Mouse (Mus musculus) adrenal gland, postnatal 10 days (tissue): ENCODE results near the gene Zc3h8. TPM values are rescaled to one million over a fixed set of nuclear protein-coding genes. Genes with fewer than 3 reads are reported as not detected.

Source experiments
- DNase-seq: peaks from one replicate; pipeline ENCODE4 v3.0.0; 2021; ENCODE audit warnings: mixed read lengths
- long read RNA-seq, 2 experiments: library from polyadenylated mRNA; stranded (forward); transcript quantifications; one replicate each; pipeline ENCODE4 v2.0.0; 2021
- total RNA-seq, 2 experiments: library from RNA; stranded (reverse); gene quantifications; 2 replicates each; pipeline ENCODE4 v1.2.3; 2021

The Zc3h8 gene
- 1 to 10 TPM; 3.8 to 4.7 TPM for total RNA-seq
- long read RNA-seq, experiment 1, transcript Zc3h8-201 (9 exons, 1,624 nt): major isoform, 5 of 7 reads
- long read RNA-seq, experiment 1, partial matches to known transcripts: 2 of 7 reads
- long read RNA-seq, experiment 1, other reads (novel, unspliced or antisense): 0 of 7 reads
- long read RNA-seq, experiment 2, partial matches to known transcripts: 2 of 5 reads
- long read RNA-seq, experiment 2, other reads (novel, unspliced or antisense): 2 of 5 reads

DNA sequence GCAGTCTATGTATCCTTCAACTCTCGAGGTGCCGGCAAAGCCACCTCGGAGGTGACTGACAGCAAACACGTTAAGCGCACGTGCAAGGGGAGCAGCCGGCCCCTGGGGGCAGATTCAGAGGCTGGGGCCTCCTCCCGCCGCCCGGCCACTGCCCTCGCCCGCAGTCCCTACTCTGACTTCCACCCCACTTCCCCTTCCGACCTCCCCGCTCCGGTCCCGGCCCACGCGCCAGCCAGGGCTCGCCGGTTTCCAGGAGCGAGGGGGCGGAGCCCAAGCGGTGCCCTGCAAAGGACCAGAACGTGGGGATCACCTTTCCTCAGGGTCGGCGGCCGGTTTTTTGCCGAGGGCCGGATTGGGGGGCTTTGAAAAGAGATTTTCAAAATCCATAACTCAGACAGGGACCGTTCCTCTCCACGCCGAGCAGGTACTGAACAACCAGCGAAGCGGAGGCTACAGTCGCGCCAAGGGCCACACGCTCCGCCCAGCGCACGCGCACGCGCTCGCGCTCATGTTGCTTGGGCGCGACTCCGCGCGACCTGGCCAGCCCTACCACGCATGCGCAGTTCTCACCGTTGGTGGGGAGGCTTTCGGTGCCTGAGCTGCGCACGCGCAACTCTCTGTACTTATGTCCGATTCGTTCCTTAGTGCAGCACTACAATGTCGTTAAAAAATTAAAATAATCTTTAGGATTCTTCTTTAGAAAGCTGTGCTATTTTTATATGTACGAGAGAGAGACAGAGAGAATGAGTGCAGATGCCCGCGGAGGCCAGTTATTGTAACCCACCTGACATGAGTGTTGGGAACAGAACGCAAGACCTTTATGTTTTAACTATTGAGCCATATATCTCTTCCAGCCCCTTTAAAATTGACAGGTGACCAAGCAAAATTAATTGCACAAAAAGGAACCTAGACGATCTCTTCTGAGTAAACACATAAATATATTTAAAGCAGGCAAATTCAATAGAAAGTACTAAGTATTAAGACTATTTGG is at the start of gene Zc3h8:
Gene Zc3h8 (minus strand): TSS at position 540 of the 991 bp plus-strand sequence.
- peak; percentile 98 for DNase-seq

DNA sequence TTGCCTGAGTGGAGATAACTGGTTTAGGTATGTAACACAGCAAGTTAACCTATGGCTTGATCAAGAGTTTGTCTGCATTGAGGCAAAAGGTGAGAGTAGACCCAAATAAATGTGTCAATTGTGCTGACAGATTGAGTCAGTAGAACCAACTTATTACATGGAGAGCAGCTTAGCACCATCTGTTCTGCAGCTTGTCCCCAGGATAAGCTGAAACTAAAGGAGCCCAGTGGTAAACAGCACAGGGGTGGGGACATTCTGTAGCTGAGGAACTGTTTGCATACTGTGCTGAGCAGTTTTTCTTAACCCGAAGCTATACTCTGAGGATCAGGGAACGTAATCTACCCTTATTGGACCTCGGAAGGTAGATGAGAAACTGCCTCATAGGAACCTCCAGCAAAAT is 40.9 kb upstream of the Zc3h8 start:
- DNase-seq: no peak

DNA sequence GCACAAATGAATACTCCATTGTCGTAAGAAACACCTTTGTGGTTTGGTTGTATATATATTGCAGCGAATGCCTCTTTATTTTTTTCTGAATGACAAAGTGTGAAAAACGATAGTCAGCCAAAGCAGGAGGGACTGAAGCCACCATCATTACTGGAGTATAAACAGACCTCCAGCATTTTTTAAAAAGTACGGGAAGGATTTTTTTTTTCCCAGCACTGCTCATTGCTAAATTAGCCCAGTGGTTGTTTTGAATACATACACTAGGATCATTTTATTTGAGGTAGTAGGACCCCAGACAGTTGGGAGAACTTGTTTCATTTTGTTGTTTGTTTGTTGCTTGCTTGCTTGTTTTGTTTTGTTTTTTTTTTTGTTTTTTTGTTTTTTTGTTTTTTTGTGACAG is 31.7 kb upstream of the Zc3h8 start:
- DNase-seq: no peak

DNA sequence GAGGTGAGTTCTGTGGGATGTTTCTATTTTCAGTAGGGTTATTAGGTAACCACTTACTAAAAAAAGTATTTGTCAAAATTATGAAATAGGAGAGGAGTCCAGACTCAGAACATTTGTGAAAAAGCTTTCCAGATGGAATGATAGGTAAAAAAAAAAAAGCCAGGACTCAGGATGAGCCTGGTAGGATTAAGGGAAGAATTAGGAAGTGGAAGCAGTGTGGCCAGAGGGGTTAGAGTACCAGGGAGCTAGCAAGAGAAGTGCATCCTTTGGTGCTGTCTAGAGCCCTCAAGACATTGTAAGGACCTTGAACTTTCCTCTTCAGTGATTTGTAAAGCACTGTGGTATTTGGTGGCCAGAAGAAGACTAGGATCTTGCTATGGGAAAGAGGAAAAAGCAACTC is 28.4 kb upstream of the Zc3h8 start:
- no peak for DNase-seq

DNA sequence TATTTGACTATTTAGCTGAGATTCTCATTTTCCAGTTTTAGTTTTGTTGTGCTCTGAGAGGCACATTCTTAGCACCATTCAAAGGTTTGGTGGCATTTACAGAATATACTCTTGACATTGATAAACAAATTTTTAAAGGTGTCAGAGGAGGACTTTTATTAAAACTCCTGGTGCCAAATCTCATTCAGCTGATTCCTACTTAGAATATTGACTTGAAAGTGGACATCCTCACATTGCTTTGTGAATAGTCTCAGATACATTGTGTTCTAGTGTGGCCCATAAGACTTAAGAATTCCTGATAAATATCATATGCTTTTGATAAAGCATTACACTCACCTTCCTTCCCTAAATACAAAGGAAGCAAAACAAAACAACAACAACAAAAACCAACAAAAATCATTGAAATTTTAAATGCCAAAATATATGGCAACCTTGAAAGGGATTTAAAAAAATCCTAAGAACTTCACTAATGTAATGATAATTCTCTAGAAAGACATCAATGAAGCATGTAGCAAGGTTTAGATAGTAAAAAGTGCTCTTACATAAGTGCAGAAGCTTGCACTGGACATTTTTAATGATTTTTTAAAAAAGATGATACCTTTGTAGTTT is 24.7 kb upstream of the Zc3h8 start:
- DNase-seq: no peak

DNA sequence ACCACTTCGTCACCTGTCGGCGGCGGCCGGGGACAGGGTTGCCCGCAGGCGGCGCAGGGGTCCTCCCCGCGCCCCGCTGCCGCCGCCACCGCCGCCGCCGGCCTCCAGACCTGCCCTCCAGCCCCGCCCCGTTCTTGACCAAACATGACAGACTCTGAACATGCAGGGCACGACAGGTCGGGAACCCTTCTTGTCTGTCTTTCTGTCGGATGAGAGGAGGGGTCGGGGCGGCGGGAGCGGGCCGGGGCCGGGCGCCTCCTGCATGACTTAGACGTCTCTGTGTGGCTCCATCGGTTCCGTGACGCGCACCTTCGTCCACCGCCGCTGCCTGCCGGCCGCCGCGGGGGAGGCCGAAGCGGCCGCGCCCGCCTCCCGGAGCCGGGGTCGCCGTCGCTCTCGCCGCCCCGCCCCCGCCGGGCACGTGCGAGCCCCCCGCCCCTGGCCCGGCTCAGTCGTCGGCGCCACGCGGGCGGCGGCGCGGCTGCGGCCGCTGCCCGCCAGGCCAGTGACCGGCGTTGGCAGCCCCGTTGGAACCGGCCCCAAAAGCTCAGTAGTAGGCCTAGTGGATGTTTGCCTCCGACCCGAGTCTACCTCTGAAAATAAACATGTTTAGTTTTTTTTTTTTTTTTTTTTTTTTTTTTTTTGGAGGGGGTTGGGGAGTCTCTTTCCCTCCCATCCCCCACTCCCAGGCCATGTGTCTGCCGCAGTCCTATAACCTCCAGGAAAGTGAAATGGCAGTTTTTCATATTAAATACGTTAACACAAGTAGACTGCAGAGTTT is 24.0 kb upstream of the Zc3h8 start, which contains the start of gene Gm10762:
Gene Gm10762 (minus strand): TSS at position 65 of the 781 bp plus-strand sequence.
- DNase-seq: peak; percentile 87

DNA sequence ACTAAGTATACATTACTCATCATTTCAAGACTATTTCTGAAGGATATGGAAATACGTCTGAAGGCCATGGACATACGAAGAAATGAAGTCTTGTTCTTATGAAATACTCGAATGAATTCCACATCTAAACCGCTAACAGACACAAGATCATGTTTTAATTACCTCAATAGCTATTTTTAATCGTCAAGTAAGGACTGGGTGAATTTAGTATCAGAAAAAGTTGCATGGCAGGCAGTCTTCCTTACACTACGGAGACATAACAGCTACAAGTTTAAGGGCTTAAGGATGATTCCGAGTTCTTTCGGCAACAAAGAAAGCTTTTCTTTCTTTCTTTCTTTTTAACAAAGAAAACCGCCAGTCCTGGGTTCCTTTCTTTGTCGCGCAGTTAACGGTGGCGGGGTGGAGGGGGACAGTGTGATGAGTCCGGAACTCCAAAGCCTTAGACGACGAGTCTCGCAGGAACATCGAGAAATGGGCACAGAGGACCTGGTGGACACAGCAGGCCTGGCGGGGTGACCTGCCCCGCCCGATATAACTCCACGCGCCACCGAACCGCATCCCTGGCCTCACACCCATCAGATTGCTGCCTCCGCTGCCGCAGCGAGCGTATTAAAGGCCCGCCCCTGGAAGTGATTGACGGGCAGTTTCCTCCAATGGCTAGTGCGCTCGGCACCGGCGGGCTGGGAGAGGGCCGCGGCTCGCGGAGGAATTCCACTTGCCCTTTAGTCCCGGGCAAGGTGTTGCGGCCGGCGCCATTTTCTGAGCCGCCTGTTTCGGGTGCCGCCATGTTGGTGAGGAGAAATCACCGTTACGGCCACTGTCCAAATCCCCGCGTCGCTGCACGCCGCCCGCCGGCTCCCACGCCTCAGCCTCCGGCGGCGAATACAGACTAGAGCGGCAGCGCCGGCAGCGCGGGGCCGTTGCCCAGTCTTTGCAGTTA is 23.0 kb upstream of the Zc3h8 start, which contains the start of gene Zc3h6:
Gene Zc3h6 (plus strand): TSS at position 762 of the 940 bp plus-strand sequence.
- peak; percentile 99 for DNase-seq

DNA sequence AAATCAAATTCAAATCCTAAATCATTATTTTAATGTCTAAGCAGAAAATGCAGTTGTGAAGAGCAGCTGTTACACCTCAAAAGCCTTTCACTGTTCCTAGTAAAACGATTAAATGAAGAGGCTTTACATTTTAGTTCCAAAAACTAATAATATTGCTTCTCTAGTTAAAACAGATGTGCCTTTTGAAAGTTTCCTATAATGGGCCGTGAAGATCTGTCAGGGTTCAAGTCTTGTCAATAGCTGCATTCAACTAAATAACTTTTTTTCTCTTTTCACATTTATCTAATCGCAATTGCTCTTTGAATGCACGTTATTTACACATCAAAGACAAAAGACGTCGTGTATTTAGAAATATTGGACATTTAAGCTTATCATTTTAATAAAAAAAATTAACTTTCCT is 22.4 kb upstream of the Zc3h8 start:
- DNase-seq: no peak

DNA sequence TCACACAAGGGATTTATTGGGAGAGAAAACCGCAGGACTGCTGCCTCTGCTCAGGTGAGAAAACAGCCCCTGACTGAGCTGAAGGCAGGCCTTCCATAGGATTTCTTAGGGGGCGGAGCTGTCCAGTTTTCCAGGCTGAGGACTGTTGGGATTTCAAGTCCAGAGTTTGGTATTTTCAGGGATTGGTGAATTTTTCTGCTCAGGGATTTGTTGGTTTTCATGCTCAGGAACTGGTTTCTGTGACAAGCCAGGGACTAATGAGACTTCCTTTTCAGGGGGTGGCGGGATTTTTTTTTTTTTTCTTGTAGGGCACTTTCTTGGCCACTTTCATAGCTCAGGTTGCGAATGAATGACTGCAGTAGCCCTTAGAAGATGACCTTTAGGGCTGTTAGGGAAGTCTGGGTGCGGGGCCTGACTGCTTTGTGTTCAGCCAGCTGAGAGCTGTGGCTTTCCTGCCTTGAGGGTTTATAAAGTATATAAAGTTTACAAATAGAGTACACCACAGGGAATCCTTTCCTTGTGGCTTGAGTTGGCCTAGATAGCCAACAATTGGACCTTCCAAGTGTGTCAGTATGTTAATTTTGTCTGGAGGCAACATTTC is 21.7 kb upstream of the Zc3h8 start:
- no peak for DNase-seq

DNA sequence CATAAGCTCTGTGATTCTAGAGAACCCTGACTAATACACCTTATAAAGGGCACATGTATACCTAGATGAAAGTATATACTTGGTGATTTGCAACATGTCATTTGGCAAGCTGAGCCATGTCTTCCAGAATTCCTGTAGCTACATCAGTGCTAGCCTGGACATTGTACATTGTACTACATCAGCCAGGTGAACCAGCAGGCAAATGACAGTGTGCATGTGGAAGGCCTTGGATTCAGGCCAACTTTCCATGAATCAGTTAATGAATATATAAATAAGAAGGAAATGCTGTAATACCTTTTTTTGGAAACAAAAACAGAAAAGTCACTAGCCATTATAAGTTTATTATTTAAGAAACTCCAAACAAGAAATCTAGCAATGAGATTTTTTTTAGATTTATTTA is 10.3 kb upstream of the Zc3h8 start:
- no peak for DNase-seq

DNA sequence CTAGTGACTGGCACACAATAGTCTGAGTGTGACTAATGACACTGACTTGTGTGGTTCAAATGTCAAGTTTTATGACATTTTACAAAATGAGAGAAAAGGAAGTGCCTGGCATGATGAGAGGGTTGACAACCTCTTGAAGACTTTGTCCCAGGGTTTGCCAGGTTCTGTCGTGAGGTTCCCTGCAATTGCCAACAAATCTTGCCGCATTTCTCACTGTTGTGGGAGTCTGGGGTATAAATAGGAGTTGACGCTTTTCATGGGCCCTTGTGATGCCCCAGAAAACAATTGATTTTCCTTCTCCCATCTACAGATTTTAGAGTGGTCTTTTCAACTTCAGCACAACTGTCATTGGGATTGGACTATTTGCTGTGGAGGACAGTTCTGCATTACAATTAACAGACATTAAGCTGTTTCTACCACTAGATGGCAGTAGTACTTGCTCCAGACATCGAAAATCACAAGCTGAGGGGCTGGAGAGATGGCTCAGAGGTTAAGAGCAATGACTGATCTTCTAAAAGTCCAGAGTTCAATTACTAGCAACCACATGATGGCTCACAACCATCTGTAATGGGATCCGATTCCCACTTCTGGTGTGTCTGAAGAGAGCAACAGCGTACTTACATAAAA is 4.2 kb upstream of the Zc3h8 start:
- peak; percentile 22 for DNase-seq

DNA sequence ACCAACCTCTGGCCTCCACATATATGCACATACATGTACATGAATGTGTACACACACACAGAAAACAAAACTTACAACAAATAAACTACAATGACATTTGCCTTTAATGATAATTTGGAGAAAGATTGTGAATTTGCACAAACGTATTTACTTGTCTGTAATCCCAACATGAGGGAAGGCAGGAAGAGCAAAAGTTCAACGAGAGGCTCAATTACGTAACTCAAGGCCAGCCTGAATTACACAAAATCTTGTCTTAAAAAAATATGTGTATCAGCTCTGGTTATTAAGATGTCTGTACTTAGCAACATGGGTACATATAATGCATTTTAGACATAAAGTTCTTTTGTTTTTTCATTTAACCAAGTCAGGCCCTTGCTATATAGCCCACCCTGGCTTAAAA is 7.6 kb downstream of the Zc3h8 start:
- DNase-seq: no peak

DNA sequence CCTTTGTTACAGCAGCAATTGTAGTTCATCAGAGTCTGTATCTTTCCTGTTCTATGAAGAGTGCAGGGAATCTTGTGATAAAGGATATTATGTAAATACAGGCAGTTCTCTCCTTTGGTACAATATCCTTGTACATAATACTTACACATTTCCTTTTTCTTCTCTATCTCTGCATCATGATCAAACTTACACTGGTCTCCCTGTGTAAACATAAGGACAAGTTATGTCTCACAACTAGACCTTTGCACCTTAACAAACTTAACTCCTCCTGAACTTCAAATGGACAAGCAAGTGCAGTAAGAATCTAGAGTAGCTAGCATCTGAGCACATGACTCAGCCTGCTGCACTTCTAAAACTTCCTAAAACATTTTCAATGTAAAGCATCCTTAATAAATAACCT is 13.2 kb downstream of the Zc3h8 start:
- DNase-seq: no peak

DNA sequence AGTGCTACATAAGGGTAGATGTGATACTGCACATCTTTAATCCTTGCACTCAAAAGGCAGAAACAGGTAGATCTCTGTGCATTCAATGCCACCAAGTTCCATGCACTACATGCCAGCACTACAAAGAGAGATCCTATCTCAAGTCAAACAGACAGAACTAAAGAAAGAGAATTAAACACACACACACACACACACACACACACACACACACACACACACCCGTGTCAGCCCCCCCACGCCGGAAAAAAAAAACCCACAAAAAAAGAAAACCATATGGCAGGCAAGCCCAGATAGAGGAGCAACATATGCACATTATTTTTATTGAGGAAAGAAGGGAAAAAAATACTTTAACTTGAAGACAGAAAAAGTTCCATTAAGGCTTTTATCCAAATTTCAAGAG is 15.4 kb downstream of the Zc3h8 start:
- no peak for DNase-seq

DNA sequence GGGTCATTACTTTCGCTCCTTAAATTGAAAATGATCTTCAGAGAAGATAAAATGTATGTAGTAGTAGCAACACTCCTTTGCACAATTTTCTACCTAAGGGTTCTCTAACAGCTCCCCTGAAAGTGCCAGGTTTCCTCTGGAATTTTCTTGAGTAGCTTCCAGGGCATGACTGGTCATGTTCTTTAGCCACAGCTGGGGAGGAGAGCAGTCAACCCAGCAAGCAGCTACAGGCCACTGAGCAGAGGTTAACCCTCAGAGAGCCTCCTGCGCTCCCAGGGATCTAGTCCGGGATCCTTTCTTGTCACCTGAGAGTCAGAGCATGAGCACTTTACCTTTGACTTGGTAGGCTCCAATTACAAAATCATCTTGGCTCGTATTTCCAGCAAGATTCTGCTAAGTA is 19.1 kb downstream of the Zc3h8 start:
- DNase-seq: no peak

DNA sequence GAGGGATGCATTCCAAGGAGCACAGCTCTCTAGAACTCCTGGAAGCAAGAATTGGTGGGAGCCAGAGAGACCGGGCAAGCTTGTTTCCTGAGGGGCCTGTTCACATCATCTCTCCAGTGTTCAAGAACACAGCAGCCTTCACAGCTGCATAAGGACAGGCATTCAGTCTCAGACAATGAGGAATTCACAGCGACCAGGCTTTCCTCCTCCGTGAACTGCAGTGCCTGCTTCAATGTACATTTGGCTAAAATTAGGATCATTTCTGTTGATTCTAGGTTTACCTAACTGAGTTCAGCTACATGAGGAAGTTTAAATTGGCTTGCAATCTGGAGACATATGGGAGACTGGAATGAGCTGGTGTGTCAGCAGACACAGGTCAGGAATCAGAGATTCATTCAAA is 27.3 kb downstream of the Zc3h8 start:
- no peak for DNase-seq

DNA sequence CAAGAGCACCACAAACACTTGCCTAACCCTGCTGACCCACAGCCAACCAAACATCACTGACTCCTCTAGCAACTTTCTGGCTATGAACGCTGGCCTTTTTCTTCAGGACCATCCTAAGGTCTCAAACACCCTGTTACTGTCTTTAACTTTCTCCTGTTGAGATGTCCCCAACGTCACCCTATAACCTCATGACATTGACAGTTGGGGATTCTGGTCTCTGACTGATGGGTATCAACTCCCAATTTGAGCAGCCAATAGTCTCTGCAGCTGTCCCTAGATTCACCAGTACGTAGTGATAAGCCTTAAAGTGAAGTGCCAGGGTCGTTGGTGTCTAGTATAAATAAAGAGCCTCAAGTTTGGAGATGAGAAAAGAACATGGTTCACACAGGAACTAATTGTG is 28.9 kb downstream of the Zc3h8 start:
- no peak for DNase-seq

DNA sequence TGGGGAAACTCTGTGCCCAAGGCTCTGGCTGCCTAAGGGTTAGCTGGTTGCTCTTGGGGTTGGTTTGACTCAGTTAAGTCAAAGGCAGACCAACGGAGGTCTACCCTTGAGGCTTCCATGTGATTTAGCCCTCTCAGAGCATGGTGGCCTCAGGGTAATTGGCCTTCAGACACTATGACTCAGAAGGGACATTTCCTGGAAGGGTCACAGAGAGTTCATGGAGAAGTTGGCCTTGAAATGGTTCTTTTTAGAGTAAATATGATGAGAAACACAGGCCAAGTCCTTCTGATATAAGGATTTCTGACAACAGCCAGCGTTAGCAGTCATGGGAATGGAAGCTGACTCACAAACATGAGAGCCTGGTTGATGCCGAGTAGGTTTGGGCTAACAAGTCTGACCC is 40.2 kb downstream of the Zc3h8 start:
- DNase-seq: peak; percentile 5

DNA sequence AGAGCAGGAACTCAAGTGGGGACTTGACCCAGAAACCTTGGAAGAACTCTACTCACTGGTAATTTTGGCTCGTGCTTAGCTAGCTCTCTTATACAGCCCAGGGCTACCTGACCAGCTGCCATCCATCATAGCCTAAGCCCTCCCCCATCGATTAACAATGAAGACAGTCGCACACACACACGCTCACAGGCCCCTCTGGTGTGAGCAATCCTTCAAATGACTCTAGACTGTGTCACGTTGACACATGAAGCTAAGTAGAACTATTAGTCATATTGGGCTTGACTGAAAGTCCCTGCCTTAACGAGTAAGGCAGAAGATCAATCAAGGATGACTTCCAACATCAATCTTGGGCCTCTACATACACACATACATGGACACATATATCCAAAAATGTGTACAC is 41.0 kb downstream of the Zc3h8 start:
- DNase-seq: no peak

DNA sequence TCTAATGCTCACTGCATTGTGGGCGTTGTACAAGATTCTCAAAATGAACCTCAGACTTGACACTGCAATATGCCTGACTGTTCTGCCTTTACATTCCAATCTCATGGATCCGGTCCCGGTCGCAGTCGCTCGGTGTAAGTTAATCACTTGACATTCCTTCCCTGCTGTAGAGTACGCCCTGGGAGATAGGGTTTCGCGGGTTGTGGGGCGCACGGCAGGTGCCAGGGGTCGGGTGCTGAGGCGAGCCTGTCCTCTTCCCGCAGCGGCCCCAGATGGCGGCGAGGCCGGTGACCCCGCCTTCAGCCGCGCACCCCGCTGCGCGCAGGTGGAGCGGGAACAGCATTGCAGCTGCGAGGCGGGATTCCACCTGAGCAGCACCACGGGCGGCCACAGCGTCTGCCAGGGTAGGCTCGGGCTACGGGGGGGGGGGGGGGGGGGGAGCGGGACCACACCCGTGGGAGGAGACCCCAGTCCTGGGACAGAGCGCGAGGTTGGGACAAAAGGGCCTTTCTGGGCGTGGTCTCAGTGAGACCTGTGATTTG is 51.6 kb downstream of the Zc3h8 start:
- peak; percentile 5 for DNase-seq
